Mouse (Mus musculus) urinary bladder, postnatal 14 days (tissue): ENCODE measurements around the gene Dmp1.

Experiments used
- DNase-seq: peaks from one replicate; pipeline ENCODE4 v3.0.0; 2021; ENCODE audit warnings: low spot score

Dmp1 gene

GRCm38 (mm10) chr5:104263014-104263776 lies 60.8 kb downstream of the Dmp1 start:
- DNase-seq: no peak
